Mouse (Mus musculus) embryonic facial prominence, embryonic 13.5 days (tissue): Measurements from ENCODE around the gene Pmis2. TPM values are rescaled to one million over a fixed set of nuclear protein-coding genes. Genes with fewer than 3 reads are reported as not detected.

Source experiments
- ATAC-seq: fragments of 200-750 bp; cut with Nextera tagmentation; 2 replicates; pipeline ENCODE4 v1.8.0; 2017; ENCODE audit warnings: low read depth; ENCODE audit not compliant: insufficient number of reproducible peaks, insufficient read depth, low FRiP score, low TSS enrichment
- H3K27ac ChIP-seq: fragments of 300-500 bp; sonication (generic); 2 replicates; pipeline ENCODE4 v1.5.1; 2015; ENCODE audit warnings: moderate library complexity, mild to moderate bottlenecking, inconsistent platforms
- H3K27me3 ChIP-seq: fragments of 300-500 bp; sonication (generic); 2 replicates; pipeline ENCODE4 v1.6.1; 2015; ENCODE audit warnings: mild to moderate bottlenecking, inconsistent platforms
- H3K36me3 ChIP-seq: fragments of 300-500 bp; sonication (generic); 2 replicates; pipeline ENCODE4 v1.6.1; 2015; ENCODE audit warnings: mild to moderate bottlenecking, inconsistent platforms
- H3K4me1 ChIP-seq: fragments of 300-500 bp; sonication (generic); 2 replicates; pipeline ENCODE4 v1.6.1; 2015; ENCODE audit warnings: inconsistent platforms
- H3K4me2 ChIP-seq: fragments of 300-500 bp; sonication (generic); 2 replicates; pipeline ENCODE4 v1.6.1; 2015; ENCODE audit warnings: moderate library complexity, mild to moderate bottlenecking, inconsistent platforms
- H3K4me3 ChIP-seq: fragments of 300-500 bp; sonication (generic); 2 replicates; pipeline ENCODE4 v1.5.1; 2015; ENCODE audit warnings: mild to moderate bottlenecking, inconsistent platforms
- H3K9ac ChIP-seq: fragments of 300-500 bp; sonication (generic); 2 replicates; pipeline ENCODE4 v1.6.1; 2015; ENCODE audit warnings: mild to moderate bottlenecking, inconsistent platforms
- H3K9me3 ChIP-seq: fragments of 300-500 bp; sonication (generic); 2 replicates; pipeline ENCODE4 v1.6.1; 2016; ENCODE audit warnings: inconsistent platforms
- WGBS: fragments of 180-500 bp; shearing (Covaris S2); methylation state at CpG from one replicate; pipeline ENCODE4 v1.1.7; 2015; ENCODE audit warnings: mixed read lengths; 5-methylcytosine and 5-hydroxymethylcytosine counted together
- polyA plus RNA-seq: library from polyadenylated mRNA; unstranded; fragments of >200 nt; fragmentation: Nextera tagmentation; extraction: Ambion mirVana; gene quantifications from 2 replicates; pipeline ENCODE4 v1.2.1, GENCODE M21; 2015

The Pmis2 gene
- polyA plus RNA-seq, 1 experiment from 2014 or later, result not detected

DNA sequence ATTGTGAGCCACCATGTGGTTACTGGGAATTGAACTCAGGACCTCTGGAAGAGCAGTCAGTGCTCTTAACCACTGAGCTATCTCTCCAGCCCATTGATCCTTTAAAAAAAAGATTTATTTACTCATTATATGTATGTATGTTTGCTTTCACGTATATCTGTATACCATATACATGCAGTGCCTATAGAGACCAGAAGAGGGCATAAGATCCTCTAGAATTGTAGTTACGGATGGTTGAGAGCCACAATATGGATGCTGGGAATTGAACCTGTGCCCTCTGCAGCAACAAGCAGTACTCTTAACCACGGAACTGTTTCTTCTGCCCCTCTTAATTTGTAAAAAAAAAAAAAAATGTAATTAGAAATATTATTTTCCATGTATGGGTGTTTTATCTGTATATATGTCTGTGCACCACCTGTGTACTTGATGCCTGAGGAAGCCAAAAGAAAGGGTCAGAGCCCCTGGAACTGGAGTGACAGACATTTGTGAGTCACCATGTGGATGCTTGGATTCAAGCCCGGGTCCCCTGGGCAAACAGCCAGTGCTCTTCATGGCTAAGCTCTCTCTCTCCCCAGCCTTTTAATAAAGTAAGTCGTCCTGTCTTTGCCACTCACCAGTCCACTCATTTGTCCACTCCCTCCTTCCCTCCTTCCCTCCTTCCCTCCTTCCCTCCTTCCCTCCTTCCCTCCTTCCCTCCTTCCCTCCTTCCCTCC is 7.0 kb upstream of the Pmis2 start:
- no peak for ATAC-seq
- no peaks in the 10 kb centered on the region for H3K36me3 ChIP-seq
- no peaks in the 10 kb centered on the region for H3K9me3 ChIP-seq
- H3K4me2 ChIP-seq, result no peak overlapping the region
- H3K27me3 ChIP-seq, result peaks cover 5% of the 10 kb centered on the region; the same call in 1 of the 2 replicates
- no peak overlapping the region for H3K4me3 ChIP-seq
- no peaks in the 10 kb centered on the region for H3K4me1 ChIP-seq
- no peak overlapping the region for H3K9ac ChIP-seq
- 66% methylated on average over 5 of the region's 5 CpGs for WGBS
- no peak overlapping the region for H3K27ac ChIP-seq

DNA sequence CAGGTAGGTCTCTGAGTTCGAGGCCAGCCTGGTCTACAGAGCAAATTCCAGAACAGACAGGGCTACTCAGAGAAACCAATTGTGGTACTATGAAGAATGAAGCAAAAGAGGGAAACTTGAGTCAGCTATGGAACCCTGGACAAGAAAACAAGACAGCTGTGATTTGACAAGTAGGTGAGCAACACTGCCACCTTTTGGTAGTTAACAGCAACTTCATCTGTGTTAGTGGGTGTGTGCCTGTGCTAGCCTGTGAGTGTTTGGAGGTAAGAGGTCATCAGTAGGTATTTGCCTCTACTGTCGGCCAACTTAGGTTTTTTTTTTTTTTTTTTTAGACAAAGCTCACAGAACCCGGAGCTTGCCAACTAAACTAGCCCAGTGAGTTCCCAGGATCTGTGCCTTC is 2.2 kb downstream of the Pmis2 start:
- WGBS, result 38% methylated on average over 3 of the region's 3 CpGs

DNA sequence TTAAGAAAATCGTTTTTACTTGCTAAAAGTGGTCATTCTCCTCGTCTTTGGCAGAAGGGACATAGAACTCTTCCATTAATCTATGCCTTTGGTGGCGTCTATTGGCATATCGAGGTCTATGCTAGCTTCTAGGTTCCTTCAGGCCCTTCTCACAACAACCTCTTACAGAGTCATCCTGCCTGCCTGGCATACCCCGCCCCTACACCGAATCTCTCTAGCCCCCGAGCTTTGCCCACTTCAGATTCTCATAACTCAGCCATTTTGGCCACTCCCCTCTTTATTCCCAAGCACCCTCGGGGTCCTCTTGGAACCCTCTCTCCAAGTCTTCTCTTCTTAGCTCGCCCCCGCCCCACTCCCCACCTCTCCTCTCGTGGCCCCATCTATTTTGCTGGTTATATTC is 6.1 kb downstream of the Pmis2 start:
- WGBS, result 8% methylated on average over 11 of the region's 11 CpGs
- Histone ChIP-seq H3K27me3 (0 out of 2 replicates have a peak, but pooled peaks cover 5% of the 10 kb centered on the region), H3K4me2 (peak overlapping the region; percentile 84), H3K4me3 (peak overlapping the region; percentile 74), H3K9me3 (no peaks in the 10 kb centered on the region), H3K4me1 (peaks cover 7% of the 10 kb centered on the region; the same call in 1 of the 2 replicates), H3K9ac (peak overlapping the region; percentile 84), H3K27ac (peak overlapping the region; percentile 71; the same call in 1 of the 2 replicates), H3K36me3 (peaks cover 24% of the 10 kb centered on the region)
- peak; percentile 50; the same call in 1 of the 2 replicates for ATAC-seq

More for the DNA sequence above, 2.2 kb downstream of the Pmis2 start:
- Histone ChIP-seq H3K27ac (no peak overlapping the region), H3K4me3 (no peak overlapping the region), H3K27me3 (peaks cover 8% of the 10 kb centered on the region; the same call in 1 of the 2 replicates), H3K4me1 (peaks cover 7% of the 10 kb centered on the region; the same call in 1 of the 2 replicates), H3K9me3 (no peaks in the 10 kb centered on the region), H3K4me2 (no peak overlapping the region), H3K9ac (no peak overlapping the region), H3K36me3 (no peaks in the 10 kb centered on the region)
- ATAC-seq, result no peak

DNA sequence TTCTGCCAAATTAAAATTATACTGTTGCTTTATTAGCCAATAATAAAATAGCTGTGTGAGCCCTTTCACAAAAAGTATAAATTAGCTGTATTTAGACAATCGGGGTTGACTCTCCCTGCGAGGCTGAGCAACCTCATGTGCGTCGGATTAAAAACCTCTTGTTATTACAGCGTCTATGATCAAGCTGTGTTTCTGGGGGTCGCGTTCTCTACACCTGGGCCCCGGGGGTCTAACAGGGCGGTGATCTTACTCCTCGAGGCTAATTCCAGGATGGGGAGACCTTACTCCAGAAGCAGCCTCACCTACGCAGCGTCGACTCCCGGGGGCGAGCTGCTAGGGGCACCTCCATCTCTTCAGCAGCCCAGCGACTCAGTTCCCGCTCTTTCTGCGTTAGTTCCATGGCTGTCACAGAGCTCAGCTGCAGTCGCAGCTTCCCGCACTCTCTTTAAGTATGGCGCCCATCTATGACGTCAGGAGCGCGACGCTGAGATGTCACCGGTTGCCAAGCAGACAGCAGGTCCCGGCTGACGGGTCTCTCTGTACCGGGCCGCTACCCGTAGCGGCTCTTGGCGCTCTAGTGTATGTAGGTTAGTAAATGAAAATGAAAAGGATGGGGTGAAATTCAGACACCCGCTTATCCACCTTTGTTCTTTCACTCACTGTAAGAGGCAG is 6.7 kb downstream of the Pmis2 start, which contains the start of gene Haus5:
TSS of gene Haus5 (minus strand) at position 466 of the 672 bp plus-strand sequence.
- peak; percentile 85 for ATAC-seq
- H3K4me3 ChIP-seq, result peak within 1 kb of the TSS; percentile 74
- under 1% methylated on average over 34 of the region's 34 CpGs for WGBS
- peaks cover 31% of the 10 kb centered on the region for H3K36me3 ChIP-seq
- H3K4me1 ChIP-seq, result peaks cover 7% of the 10 kb centered on the region; the same call in 1 of the 2 replicates
- peak within 1 kb of the TSS; percentile 84 for H3K9ac ChIP-seq
- peak within 1 kb of the TSS; percentile 84 for H3K4me2 ChIP-seq
- H3K27me3 ChIP-seq, result 0 out of 2 replicates have a peak, but pooled peaks cover 5% of the 10 kb centered on the region
- peak within 1 kb of the TSS; percentile 71 for H3K27ac ChIP-seq
- H3K9me3 ChIP-seq, result no peaks in the 10 kb centered on the region

DNA sequence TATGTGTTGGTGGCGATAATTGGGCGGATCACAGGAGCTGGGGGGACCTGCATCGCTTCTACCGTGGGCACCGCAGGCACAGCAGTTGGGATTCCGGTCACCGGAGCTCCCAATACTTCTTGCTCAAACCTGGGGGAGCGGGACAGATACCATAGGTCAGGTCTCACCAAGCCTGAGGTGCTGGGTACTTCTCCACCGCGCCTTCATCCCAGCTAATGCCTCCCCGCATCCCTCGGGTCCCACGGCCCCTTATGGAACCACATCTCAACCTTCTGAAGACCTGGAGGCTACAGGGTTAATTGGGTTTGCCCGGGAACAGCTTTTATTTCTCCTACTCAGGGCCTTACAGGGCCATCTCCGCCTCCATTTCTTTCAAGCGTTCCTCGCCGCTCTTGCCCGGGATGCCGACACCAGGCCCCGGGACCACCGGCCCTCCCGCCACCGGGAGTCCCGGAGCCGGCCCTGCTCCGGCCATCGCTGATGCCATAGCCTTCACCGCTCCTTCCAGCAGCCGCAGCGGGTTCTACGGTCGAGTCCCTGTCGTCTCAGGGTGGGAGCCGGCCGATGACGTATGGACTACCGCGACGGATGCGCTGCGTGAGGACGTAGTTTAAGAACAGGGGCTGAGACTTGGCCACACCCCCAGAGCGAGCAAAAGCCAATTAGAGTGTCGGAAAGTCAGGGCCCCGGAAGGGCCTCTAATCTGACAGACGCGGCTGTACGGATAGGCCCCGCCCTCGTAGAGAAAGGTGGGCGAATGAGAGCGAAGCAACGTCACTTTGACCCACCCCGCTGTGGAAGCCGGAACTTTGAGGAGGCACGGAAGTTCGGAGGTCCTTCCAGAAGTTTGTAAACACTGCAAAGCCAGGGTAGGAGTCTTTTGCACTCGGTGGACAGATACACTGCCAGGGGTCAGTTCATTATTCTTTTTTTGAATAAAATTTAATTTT is 21.5 kb downstream of the Pmis2 start, which contains the start of gene Rbm42:
TSS of gene Rbm42 (minus strand) at position 727 of the 950 bp plus-strand sequence.
- ATAC-seq, result peak; percentile 98
- H3K4me1 ChIP-seq, result peaks cover 13% of the 10 kb centered on the region
- H3K27ac ChIP-seq, result peak within 1 kb of the TSS; percentile 66; the same call in 1 of the 2 replicates
- peaks cover 67% of the 10 kb centered on the region for H3K36me3 ChIP-seq
- no peaks in the 10 kb centered on the region for H3K9me3 ChIP-seq
- peak within 1 kb of the TSS; percentile 95 for H3K9ac ChIP-seq
- H3K4me2 ChIP-seq, result peak within 1 kb of the TSS; percentile 97
- no peaks in the 10 kb centered on the region for H3K27me3 ChIP-seq
- 1% methylated on average over 59 of the region's 59 CpGs for WGBS
- H3K4me3 ChIP-seq, result peak within 1 kb of the TSS; percentile 94

DNA sequence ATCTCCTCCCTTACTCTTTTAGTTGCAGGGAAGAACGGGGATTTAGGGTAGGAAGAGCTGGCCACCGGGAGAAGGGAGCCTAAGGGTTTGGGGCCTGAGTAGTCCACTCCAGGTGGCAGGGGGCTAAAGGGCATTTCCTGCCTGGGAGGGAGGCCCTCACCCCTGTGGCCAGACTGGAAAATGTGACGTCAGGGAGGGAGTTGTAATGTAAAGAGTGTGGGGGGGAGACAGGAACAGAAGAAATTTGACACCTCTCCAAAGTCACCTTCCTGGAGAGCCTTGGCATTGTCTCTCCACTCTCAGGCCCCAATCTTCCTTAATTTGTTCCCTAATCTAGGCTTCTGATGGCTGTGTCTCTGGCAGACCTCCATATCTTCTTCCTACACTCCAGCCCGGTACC is 32.3 kb downstream of the Pmis2 start:
- H3K27me3 ChIP-seq, result peaks cover 33% of the 10 kb centered on the region
- no peak overlapping the region for H3K9ac ChIP-seq
- H3K36me3 ChIP-seq, result peaks cover 44% of the 10 kb centered on the region
- H3K9me3 ChIP-seq, result no peaks in the 10 kb centered on the region
- ATAC-seq, result no peak
- H3K4me3 ChIP-seq, result no peak overlapping the region
- H3K4me2 ChIP-seq, result no peak overlapping the region
- H3K27ac ChIP-seq, result no peak overlapping the region
- peaks cover 5% of the 10 kb centered on the region for H3K4me1 ChIP-seq
- 12% methylated on average over 4 of the region's 4 CpGs for WGBS

DNA sequence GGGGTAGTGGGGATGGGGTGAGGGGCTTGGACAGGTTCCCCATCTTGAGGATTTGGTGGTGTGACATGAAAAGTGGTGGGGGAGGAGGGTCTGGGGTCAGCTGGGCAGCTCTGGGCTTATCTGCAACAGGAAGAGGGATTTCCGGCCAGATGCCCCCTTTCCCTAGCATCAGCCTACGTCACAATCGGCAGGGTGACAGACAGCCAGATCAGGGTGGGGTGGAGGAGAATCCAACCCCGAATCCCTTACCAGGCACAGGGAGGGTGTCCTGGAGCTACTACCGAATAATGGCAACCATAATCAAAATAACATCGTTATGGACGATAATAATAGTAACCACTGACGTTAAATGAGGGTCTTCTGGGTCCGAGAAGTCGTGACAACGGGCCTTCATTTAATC is 35.0 kb downstream of the Pmis2 start:
- no peaks in the 10 kb centered on the region for H3K9me3 ChIP-seq
- peaks cover 59% of the 10 kb centered on the region for H3K27me3 ChIP-seq
- peaks cover 17% of the 10 kb centered on the region for H3K36me3 ChIP-seq
- no peak overlapping the region for H3K4me3 ChIP-seq
- WGBS, result 24% methylated on average over 11 of the region's 11 CpGs
- ATAC-seq, result no peak
- peaks cover 10% of the 10 kb centered on the region for H3K4me1 ChIP-seq
- H3K27ac ChIP-seq, result no peak overlapping the region
- H3K4me2 ChIP-seq, result no peak overlapping the region
- no peak overlapping the region for H3K9ac ChIP-seq

DNA sequence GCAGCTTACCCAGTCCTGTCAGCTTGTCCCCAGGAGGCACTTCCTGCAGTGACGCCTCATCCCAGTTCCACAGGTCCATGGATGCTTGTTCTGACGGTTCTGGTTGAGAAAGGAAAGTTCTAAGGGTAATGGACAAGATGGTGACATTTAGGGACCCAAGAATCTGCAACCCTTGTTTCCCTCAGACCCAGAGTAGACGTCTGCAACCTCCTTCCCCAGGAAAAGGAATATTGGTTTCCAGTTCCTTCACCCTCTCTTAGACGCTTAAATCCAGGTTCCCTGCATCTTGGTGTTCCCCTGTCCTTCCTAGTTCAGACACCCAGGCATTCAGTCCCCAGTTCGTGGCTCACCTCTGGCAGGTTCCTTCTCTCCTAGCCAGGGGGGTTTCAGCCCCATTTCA is 35.7 kb downstream of the Pmis2 start, which contains the start of gene Etv2:
TSS of gene Etv2 (minus strand) at position 101 of the 400 bp plus-strand sequence.
- H3K27ac ChIP-seq, result no peak within 1 kb of the TSS
- 3% methylated on average over 5 of the region's 5 CpGs for WGBS
- H3K9ac ChIP-seq, result no peak within 1 kb of the TSS
- ATAC-seq, result no peak
- H3K9me3 ChIP-seq, result no peaks in the 10 kb centered on the region
- H3K36me3 ChIP-seq, result peaks cover 11% of the 10 kb centered on the region
- H3K4me3 ChIP-seq, result peak within 1 kb of the TSS; percentile 29
- peaks cover 64% of the 10 kb centered on the region for H3K27me3 ChIP-seq
- peaks cover 10% of the 10 kb centered on the region for H3K4me1 ChIP-seq
- H3K4me2 ChIP-seq, result peak within 1 kb of the TSS; percentile 45

DNA sequence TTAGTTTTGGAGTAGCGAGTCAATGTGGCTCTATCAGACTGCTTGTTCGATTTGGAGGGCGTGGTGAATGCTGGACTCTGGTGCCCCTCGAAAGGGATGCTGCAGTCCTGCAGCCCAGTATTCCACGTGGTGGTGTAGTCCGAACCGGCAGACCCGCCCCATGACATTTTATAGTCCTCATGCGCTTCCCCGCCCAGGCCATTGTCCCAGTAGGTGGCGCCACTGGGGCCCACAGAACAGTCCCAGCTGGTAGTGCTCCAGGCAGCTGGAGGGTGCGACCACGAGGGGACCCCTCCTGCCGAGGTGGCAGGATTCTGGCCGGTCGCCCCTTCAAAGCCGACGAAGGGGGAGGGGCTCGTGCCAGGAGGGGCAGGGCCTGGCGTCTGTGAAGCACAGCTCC is 36.8 kb downstream of the Pmis2 start:
- Histone ChIP-seq H3K9me3 (no peaks in the 10 kb centered on the region), H3K27me3 (peaks cover 69% of the 10 kb centered on the region), H3K27ac (no peak overlapping the region), H3K4me3 (peak overlapping the region; percentile 29), H3K9ac (no peak overlapping the region), H3K4me2 (peak overlapping the region; percentile 45), H3K36me3 (no peaks in the 10 kb centered on the region), H3K4me1 (peaks cover 10% of the 10 kb centered on the region)
- ATAC-seq, result no peak
- WGBS, result under 1% methylated on average over 18 of the region's 20 CpGs

DNA sequence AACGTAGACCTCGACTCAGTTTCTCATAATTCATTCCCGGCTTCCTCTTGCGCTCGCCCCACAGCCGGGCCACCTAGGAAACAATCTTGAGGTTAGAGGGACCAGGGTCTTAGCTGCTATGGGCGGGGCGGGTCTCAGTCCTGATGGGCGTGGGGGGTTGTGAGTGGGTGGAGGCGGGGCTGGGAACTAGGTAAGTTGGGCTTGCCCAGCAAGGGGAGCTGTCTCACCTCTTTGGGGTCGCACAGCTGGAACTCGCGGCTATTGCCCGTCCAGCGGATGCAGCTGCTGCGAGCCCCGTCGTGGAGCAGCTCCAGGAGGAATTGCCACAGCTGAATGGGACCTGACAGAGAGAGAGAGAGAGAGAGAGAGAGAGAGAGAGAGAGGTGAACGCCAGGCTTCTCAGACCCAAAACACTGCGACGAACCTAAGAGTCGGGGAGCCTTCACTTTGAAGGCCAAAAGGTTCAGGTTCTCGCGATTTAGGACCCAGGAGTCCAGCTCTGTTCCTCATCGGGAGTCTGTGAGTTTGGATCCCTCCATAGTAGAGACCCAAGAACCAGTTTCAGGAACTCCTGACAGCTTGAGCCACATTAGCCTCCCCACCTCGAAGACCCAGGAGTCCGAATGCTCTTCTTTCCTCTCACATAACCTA is 37.5 kb downstream of the Pmis2 start:
- ATAC-seq, result no peak
- 5% methylated on average over 27 of the region's 27 CpGs for WGBS

More for the DNA sequence above, 37.5 kb downstream of the Pmis2 start:
- Histone ChIP-seq H3K9me3 (no peaks in the 10 kb centered on the region), H3K27me3 (peaks cover 74% of the 10 kb centered on the region), H3K9ac (0 out of 2 replicates have a peak overlapping the region, but pooled peaks have one; percentile 16), H3K27ac (no peak overlapping the region), H3K4me3 (peak overlapping the region; percentile 6; the same call in 1 of the 2 replicates), H3K4me1 (peaks cover 10% of the 10 kb centered on the region), H3K4me2 (peak overlapping the region; percentile 45; the same call in 1 of the 2 replicates), H3K36me3 (no peaks in the 10 kb centered on the region)
